Mouse (Mus musculus) adrenal gland, postnatal 14 days (tissue): Measurements from ENCODE around the gene Ugt1a7c. TPM values are rescaled to one million over a fixed set of nuclear protein-coding genes. Genes with fewer than 3 reads are reported as not detected.
"Not testable (repeated sequence)": the region's sequence is repeated elsewhere in the genome, so short reads cannot be mapped to it uniquely, and the experiment has no call there.

Experiments
- DNase-seq: peaks from one replicate; pipeline ENCODE4 v3.0.0; 2021; ENCODE audit warnings: mixed read lengths
- total RNA-seq: library from RNA; stranded (reverse); gene quantifications from 2 replicates; pipeline ENCODE4 v1.2.3, GENCODE M21; 2021

The Ugt1a7c gene
- total RNA-seq, 1 experiment from 2014 or later = 1.9 TPM

DNA sequence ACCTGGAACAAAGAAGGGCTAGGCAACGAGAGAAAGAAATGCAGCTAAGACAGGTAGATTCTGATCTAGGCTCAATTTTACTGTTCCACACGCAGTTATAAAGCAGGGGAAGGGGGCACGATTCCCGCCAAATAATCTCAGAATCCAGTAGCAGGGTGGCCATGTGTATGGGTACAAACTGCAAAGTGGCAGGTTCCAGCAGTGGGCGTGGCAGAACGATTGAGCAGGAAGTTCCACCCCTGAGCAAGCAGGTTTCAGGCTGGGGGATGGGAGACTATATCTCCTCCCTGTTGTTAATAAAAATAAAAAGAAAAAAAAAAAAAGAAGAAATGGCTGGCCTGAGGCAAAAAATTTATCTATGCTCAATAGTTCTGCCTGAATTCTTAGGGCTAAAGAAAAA, 17.9 kb downstream of the Ugt1a7c start:
- not testable (repeated sequence) for DNase-seq

DNA sequence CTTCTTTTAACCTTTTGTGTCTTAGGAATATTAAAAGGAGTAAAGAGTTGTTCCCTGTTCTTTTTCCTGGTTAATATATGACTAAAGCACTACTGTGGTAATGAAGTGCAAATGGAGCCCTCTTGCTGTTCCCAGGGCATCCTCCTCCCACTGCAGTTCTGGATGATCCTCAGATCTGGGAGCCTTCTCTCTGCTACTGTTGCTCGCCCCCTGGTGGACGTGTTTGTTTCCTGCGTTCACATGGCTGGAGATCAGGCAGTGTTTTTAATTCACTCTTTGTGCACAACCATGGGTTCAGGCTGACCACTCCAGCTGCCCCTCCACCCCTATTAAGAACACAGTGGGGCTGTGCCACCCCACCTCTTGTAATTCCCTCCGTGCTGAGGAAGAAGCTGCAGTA, 25.7 kb downstream of the Ugt1a7c start:
- DNase-seq = not testable (repeated sequence)

GRCm38 (mm10) chr1:88121521-88121920, 26.7 kb downstream of the Ugt1a7c start:
- DNase-seq = peak; percentile 34

DNA sequence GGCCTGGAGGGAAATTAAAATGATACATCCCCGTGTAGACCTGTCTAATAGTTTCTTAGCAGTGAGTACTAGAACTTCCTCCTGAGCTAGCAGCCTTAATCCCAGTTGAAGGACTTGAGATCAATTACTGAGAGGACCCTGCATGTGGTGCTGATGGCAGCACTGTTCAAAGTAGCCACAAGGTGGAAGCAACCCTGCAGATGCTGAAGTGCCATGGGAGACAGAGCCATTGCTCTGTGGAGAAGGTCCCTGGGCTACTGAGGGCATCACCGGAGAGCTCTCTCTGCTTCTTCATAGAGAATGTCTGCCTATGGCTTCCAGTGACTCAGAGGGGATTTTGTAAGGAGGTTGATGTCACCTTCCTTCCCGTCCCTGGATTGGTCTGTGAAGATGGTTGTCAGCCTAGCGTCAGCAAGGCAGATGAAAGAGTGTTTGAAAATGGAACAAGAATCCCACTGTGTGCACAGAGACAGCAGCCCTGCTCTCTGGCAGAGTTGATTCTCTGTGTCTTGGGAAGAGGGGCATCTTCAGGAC, 31.0 kb downstream of the Ugt1a7c start:
- not testable (repeated sequence) for DNase-seq

DNA sequence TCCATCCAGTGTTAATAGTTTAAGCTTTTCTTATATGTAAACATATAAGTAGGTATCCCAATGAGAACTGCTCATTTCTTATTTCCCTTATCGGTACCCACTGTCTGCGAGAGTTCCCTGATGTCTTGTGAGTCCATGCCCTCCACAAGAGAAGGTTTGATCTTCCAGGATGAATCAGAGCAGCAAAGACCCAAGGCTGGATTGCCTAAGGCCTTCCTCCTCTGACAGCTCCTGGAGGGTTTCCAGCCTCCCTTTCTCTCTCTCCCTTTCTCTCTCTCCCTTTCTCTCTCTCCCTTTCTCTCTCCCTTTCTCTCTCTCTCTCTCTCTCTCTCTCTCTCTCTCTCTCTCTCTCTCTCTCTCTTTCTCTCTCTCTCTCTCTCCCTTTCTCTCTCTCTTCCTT, 34.2 kb downstream of the Ugt1a7c start:
- DNase-seq = peak; percentile 55

- not testable (repeated sequence) for DNase-seq
Observed at GRCm38 (mm10) chr1:88130223-88130622, 35.4 kb downstream of the Ugt1a7c start.

GRCm38 (mm10) chr1:88133908-88134456, 39.1 kb downstream of the Ugt1a7c start:
- DNase-seq = no peak

DNA sequence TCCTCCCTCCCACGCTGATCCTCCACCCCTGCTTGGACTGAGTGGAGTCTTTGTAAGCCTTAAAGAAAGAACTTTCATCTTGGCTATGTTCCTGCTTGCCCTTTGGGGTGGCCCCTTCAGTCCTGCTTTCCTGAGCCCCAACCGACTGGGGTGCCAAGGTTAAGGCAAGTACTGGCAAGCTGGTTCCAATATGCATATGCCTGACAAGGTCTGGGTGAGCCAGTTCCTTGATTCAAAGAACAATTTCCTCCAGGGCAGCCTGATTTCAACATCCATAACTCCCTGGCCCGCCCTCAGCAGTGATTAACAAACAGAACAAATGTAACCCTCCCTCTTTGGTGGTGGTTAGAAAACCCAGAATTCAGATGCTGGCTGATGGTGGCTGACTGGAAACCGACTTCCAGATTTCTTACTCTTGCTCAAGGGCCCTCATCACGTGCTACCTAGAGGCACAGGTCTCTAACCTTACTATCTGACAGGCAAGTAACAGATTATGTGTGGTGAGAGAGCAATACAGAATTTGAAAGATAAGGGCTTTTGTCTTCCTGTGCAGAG, 39.7 kb downstream of the Ugt1a7c start, which contains the start of gene Ugt1a6a:
Ugt1a6a (plus strand) TSS at position 353 of the 555 bp plus-strand sequence.
- DNase-seq = peak; percentile 49

- DNase-seq = not testable (repeated sequence)
Observed at GRCm38 (mm10) chr1:88135229-88135904, 40.5 kb downstream of the Ugt1a7c start.

GRCm38 (mm10) chr1:88136646-88137045, 41.8 kb downstream of the Ugt1a7c start:
- DNase-seq = no peak

- DNase-seq = no peak
Observed at GRCm38 (mm10) chr1:88137264-88137663, 42.4 kb downstream of the Ugt1a7c start.

DNA sequence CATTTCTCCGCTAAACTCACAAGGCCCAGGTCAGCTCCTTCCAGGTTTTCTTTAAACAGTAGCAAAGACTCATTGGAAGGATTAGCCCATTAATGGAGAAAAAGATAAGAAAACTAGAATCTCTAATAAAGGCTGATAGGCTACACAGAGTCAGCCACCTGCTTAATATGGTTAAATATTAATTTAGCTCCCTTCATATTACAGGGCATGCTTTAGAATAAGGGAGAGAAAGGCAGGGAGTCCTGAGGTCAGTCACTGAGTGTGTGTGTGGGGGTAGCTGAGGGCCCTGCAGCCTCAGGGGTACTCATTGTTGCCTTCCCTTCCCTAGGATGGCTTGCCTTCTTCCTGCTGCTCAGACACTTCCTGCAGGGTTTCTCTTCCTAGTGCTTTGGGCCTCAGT, 43.3 kb downstream of the Ugt1a7c start:
- DNase-seq = no peak

DNA sequence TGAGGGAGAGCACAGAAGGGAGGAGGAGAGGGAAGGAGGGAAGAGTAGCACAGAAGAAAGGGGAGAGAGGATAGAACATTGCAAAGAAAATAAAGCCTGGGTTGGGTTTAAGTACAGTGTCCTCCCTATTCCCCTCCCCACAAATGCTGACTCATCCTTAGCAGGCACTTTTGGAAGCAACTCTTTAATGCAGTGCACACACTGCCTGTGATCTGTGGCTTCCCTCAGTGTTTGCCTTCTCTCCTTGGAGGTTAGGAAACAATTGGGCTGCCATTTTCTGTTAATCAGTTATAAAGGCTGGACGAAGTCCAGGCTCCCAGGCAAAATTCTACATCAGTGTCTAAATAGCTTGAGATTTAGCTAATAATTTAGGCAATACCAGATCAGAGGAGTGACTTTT, 45.6 kb downstream of the Ugt1a7c start:
- DNase-seq = not testable (repeated sequence)

- DNase-seq = peak; percentile 57
Observed at GRCm38 (mm10) chr1:88143966-88144675, 49.3 kb downstream of the Ugt1a7c start.

DNA sequence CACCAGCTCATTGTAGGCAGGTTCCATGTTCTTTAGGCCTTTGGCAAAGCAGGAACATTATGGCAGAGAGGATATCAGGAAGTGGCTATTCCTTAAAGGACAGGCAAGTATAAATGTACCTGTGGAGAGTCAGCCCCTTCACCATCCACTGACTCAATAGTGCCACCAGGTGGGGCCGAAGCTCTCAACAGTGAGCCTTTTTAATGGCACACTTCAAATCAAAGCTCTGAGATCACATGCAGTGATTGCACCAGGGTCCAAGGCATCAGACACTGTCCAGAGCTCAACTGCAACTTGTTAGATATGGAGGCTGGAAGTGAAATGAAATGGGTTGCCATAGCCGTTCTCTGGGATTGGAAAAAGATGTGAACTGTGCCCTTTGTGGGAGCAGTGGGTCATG, 50.4 kb downstream of the Ugt1a7c start:
- DNase-seq = peak; percentile 17

GRCm38 (mm10) chr1:88150133-88150532, 55.3 kb downstream of the Ugt1a7c start:
- DNase-seq = peak; percentile 11

DNA sequence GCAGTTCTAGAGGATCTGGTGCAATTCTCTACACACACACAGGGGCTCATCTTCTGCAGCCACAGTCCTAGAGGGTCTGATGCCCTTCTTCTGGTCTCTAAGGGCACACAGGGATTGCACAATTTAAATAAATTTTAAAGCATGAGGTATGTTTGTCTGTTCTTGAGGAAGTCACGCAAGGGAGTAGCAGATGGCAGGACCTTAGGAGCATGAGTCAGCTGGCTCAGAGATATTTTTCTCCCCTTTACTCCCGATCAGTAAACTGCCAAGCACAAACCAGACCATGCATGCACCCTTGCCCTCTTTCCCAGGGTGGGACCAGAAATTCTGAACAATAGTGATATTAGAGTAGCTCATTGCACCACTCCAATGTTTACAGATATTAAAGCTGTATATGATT, 63.6 kb downstream of the Ugt1a7c start:
- no peak for DNase-seq

- DNase-seq = no peak
Observed at GRCm38 (mm10) chr1:88165711-88166110, 70.8 kb downstream of the Ugt1a7c start, which contains the start of gene Ugt1a5. Gene Ugt1a5 (plus strand): TSS chr1:88166012.

DNA sequence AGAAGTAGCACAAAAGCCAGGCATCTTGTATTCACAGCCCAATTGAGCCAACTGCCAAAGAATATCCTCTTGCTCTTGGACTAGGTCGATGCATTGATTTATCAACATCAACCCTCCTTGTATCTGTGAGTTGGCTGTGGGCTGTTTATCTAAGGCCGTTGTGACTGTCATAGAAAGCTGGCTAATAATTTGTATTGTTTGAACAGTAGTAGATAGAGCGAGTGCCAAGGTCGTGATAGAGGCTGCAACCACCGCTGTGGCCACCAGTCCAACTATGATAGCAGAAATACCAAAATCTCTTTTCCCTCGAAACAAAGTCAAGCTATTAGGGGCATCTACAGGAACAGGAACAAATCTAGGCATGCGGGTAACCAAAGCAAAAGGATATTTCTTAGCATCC, 77.3 kb downstream of the Ugt1a7c start:
- DNase-seq = not testable (repeated sequence)

GRCm38 (mm10) chr1:88179657-88180056, 84.8 kb downstream of the Ugt1a7c start:
- no peak for DNase-seq

- no peak for DNase-seq
Observed at GRCm38 (mm10) chr1:88186325-88186935, 91.6 kb downstream of the Ugt1a7c start.

- no peak for DNase-seq
Observed at GRCm38 (mm10) chr1:88192136-88192535, 97.3 kb downstream of the Ugt1a7c start.
